Mouse (Mus musculus): ENCODE measurements around the gene P3h3. TPM values are rescaled to one million over a fixed set of nuclear protein-coding genes. Genes with fewer than 3 reads are reported as not detected.
"Not testable (repeated sequence)": the region's sequence is repeated elsewhere in the genome, so short reads cannot be mapped to it uniquely, and the experiment has no call there.

Gene P3h3
- total RNA-seq, 2 experiments from 2014 or later = 29.1 to 33.1 TPM

GRCm38 (mm10) chr6:124811701-124812560 is 45.6 kb downstream of the P3h3 start:
- Histone ChIP-seq H3K4me3 (peak overlapping the region; percentile 90), H3K27ac (no peak overlapping the region; the same call in 1 of the 2 replicates)
- DNase-seq (ENCODE audit: extremely low spot score in 1 of 2, low spot score in 2 of 2) = no peak
- no peak for TF ChIP-seq CTCF (IDR thresholded peaks at IDR 0.05)
- intact Hi-C loops (cut with DNase I) = no loop called here

- TF ChIP-seq CTCF (IDR thresholded peaks at IDR 0.05) = no peak
- no peak for DNase-seq (ENCODE audit: extremely low spot score in 1 of 2, low spot score in 2 of 2)
Observed at GRCm38 (mm10) chr6:124811403-124811665, 46.2 kb downstream of the P3h3 start.

GRCm38 (mm10) chr6:124810566-124811402 is 46.8 kb downstream of the P3h3 start:
- H3K27ac ChIP-seq; intact Hi-C loops (cut with DNase I); DNase-seq (ENCODE audit: extremely low spot score in 1 of 2, low spot score in 2 of 2); H3K4me3 ChIP-seq: not testable (repeated sequence)

More at GRCm38 (mm10) chr6:124811403-124811665, 46.2 kb downstream of the P3h3 start:
- H3K27ac ChIP-seq = no peak overlapping the region
- no peak overlapping the region for H3K4me3 ChIP-seq
- intact Hi-C loops (cut with DNase I) = no loop called here

- H3K27ac ChIP-seq = no peak overlapping the region
- DNase-seq (ENCODE audit: extremely low spot score in 1 of 2, low spot score in 2 of 2) = no peak
- peak overlapping the region; percentile 53 for H3K4me3 ChIP-seq
- no peak for TF ChIP-seq CTCF (IDR thresholded peaks at IDR 0.05)
- intact Hi-C loops (cut with DNase I) = loop anchor here (1.0 kb wide), 1 partner anchor 41 kb away; the partner anchor contains the start of gene Eno2
Observed at GRCm38 (mm10) chr6:124809775-124810538, 47.6 kb downstream of the P3h3 start.

GRCm38 (mm10) chr6:124809052-124809774 is 48.3 kb downstream of the P3h3 start:
- Histone ChIP-seq H3K27ac (peak overlapping the region; percentile 73), H3K4me3 (peak overlapping the region; percentile 53)
- intact Hi-C loops (cut with DNase I) = loop anchor here (1.0 kb wide), 1 partner anchor 40 kb away; the partner anchor contains the start of gene Eno2
- peak; percentile 65 to 70 for DNase-seq (ENCODE audit: extremely low spot score in 1 of 2, low spot score in 2 of 2)
- peak; percentile 70 for TF ChIP-seq CTCF (IDR thresholded peaks at IDR 0.05)

GRCm38 (mm10) chr6:124808358-124809012 is 49.1 kb downstream of the P3h3 start, which contains the start of gene Spsb2:
Gene Spsb2 (plus strand): TSS chr6:124808661.
- H3K27ac ChIP-seq = peak within 1 kb of the TSS; percentile 98
- no peak for TF ChIP-seq CTCF (IDR thresholded peaks at IDR 0.05)
- DNase-seq (ENCODE audit: extremely low spot score in 1 of 2, low spot score in 2 of 2) = peak in 1 of 2 experiments; percentile 44
- intact Hi-C loops (cut with DNase I) = loop anchor here (1.0 kb wide), 1 partner anchor 39 kb away; the partner anchor contains the start of gene Eno2
- peak within 1 kb of the TSS; percentile 53 for H3K4me3 ChIP-seq

- peak overlapping the region; percentile 77 for H3K27ac ChIP-seq
- no peak for TF ChIP-seq CTCF (IDR thresholded peaks at IDR 0.05)
- no peak for DNase-seq (ENCODE audit: extremely low spot score in 1 of 2, low spot score in 2 of 2)
- intact Hi-C loops (cut with DNase I) = no loop called here
- no peak overlapping the region for H3K4me3 ChIP-seq
Observed at GRCm38 (mm10) chr6:124807986-124808357, 49.6 kb downstream of the P3h3 start.

- DNase-seq (ENCODE audit: extremely low spot score in 1 of 2, low spot score in 2 of 2) = peak in 1 of 2 experiments; percentile 27
- intact Hi-C loops (cut with DNase I) = no loop called here
- H3K4me3 ChIP-seq = no peak overlapping the region
- H3K27ac ChIP-seq = peak overlapping the region; percentile 98
- no peak for TF ChIP-seq CTCF (IDR thresholded peaks at IDR 0.05)
Observed at GRCm38 (mm10) chr6:124807366-124807765, 50.2 kb downstream of the P3h3 start.

GRCm38 (mm10) chr6:124806446-124807140 is 51.0 kb downstream of the P3h3 start:
- no peak for TF ChIP-seq CTCF (IDR thresholded peaks at IDR 0.05)
- DNase-seq (ENCODE audit: extremely low spot score in 1 of 2, low spot score in 2 of 2) = no peak
- H3K4me3 ChIP-seq = peak overlapping the region; percentile 50
- H3K27ac ChIP-seq = peak overlapping the region; percentile 98
- intact Hi-C loops (cut with DNase I) = no loop called here

Measured in left cerebral cortex, adult 2 months (tissue).